Mouse (Mus musculus) brain, embryonic 14.5 days (tissue): ENCODE data around the gene Piezo1. TPM values are rescaled to one million over a fixed set of nuclear protein-coding genes. Genes with fewer than 3 reads are reported as not detected.

Source experiments
- DNase-seq: peaks from one replicate; pipeline ENCODE4 v3.0.0-alpha.2; 2011; ENCODE audit warnings: low read depth
- CTCF ChIP-seq: fragments of 200-500 bp; IDR thresholded peaks from 2 replicates; pipeline ENCODE4 v1.5.1; 2012; ENCODE audit warnings: inconsistent platforms, mild to moderate bottlenecking, moderate library complexity, borderline replicate concordance; ENCODE audit not compliant: insufficient read depth, insufficient read length; ENCODE audit errors: extremely low read depth
- POLR2A ChIP-seq: fragments of 200-500 bp; IDR thresholded peaks from 2 replicates; pipeline ENCODE4 v1.6.1; 2012; ENCODE audit warnings: mild to moderate bottlenecking, inconsistent platforms, borderline replicate concordance; ENCODE audit not compliant: poor library complexity, insufficient read depth, insufficient read length, severe bottlenecking; ENCODE audit errors: extremely low read depth
- polyA plus RNA-seq: library from polyadenylated mRNA; depleted of rRNA; stranded (reverse); fragments of >200 nt; gene quantifications from 2 replicates; pipeline ENCODE4 v1.2.3, GENCODE M21; 2012

Gene Piezo1
- polyA plus RNA-seq, 1 experiment = 13.4 TPM

DNA sequence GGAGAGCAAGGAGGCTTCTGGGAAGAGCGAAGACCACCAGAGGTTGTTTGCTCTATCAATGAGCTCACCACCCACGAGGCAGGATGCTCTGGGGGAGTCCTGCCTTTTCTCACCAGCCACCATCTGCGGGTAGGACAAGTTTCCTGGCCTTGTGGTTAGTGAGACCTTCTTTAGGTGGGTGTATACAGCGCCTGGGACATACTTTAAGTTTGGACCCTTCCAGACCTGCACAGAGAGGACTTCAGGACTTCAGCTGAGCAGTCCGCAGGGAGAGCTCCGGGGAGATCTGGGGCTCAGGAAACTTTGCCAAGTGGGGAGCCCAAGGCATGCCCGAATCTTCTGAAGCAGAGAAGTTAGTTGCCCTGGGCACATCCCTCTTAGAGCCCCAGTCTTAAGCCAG is 91.1 kb downstream of the Piezo1 start:
- DNase-seq = no peak
- TF ChIP-seq CTCF (no peak), POLR2A (no peak)

DNA sequence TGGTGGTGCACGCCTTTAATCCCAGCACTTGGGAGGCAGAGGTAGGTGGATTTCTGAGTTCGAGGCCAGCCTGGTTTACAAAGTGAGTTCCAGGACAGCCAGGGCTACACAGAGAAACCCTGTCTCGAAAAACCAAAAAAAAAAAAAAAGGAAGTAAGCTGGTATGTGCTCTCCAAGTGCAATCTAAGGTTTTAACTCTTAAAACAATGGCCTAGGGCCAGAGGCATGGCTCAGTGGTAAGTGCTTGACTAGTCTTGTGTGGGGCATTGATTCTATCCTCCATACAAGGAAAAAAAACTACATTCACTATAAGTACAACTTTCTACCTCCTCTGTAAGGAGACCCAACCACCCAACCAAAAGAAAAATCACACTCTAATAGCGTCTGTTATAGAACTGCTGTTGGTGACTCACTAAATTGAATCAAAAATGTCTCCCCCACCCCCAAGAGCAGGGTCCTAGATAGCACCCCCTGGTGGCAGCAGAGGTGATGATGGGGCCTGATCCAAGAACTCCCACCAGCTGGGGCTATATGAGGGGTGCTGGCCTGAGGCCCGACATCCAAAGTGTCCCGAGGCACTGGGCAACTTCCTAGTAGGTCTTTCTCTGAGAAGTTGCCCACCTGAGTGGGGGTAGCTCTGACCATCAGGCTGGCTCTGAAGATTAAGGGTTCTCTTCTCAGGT is 91.8 kb downstream of the Piezo1 start:
- no peak for TF ChIP-seq POLR2A
- peak; percentile 39; the same call in 1 of the 2 replicates for TF ChIP-seq CTCF
- DNase-seq = no peak

DNA sequence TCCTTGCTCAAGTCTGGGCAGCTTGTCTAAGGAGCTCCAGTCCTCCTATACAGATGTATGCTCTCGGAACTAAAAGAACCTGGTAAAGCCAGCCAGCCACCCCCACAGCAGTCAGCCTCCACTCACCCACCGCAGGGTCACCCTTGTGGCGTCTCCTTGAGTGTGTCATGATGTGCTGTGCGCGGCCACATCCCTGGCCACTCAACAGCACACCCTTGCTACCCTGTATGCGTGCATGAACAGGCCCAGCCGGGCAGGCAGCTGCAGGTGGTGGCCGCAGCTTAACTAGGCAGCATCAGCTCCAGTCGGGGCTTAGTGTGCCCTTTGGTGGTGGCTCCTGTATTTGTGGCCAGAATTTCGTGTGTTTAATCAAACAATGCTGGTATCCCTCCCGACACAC is 94.0 kb downstream of the Piezo1 start:
- TF ChIP-seq POLR2A (no peak), CTCF (no peak)
- no peak for DNase-seq

DNA sequence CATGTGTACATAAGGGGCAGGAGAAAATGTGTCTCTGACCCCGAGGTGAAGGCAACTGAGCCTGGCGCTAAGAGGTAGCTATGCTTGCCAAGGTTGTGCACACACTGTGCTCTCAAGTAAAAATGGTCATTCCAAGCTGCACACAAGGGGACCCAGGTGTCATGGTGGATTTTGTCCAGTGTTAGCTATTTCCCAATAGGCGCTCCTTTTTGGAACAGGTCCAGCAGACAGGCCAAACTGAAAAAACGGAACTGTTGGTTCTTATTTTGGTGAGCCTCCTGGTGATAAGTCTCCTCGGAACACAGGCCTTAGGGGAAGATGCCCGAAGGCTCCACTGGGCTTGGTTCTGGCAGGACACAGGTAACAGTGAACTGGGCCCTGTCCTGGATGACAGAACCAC is 96.7 kb downstream of the Piezo1 start:
- TF ChIP-seq CTCF = no peak
- TF ChIP-seq POLR2A = no peak
- DNase-seq = no peak

DNA sequence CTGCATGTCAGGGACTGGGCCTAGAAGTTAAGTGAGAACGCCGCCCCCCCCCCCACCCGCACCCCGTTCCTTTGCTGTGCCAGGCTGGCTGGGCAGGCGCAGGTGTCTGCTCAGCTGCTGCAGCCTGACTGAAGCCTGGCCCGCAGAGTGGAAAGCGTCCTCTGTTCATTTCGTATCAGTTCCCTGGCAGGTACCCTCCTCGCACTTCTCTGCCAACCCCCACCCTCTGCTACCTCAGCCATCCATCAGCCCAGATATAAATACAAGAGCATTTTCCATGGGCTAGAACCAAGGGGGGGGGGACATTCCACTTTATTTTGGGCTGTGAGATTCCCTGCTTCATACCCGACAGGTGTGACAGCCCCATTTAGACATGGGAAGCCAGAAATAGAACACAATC is 99.0 kb downstream of the Piezo1 start:
- DNase-seq = no peak
- TF ChIP-seq POLR2A (no peak), CTCF (no peak)

DNA sequence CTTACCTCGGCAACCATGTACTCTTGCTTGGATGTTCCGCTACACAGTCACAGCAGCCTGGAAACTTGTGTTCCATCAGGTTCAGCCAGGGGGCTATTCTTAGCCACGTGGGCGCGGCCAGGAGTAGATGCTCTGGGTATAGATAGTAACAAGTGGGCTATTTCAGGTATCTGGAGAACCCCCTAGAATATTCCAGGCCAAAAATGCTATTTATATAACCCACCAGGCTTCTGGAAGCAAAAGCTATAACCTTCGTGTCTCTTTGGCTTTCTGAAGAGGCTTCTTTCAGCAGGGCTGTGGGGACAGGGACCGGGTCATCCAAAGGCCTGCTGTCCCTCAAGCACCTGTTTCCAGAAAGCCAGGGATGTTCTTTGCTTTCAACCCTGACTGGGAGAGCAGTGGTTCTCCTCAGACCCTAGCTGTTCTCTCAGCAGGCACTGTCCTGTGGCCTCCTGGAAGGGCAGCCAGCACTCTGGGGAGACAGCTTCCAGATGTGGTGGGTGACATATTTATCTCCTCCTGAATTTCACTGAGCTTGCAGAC is 99.9 kb downstream of the Piezo1 start:
- DNase-seq = no peak
- TF ChIP-seq POLR2A (no peak), CTCF (no peak)

DNA sequence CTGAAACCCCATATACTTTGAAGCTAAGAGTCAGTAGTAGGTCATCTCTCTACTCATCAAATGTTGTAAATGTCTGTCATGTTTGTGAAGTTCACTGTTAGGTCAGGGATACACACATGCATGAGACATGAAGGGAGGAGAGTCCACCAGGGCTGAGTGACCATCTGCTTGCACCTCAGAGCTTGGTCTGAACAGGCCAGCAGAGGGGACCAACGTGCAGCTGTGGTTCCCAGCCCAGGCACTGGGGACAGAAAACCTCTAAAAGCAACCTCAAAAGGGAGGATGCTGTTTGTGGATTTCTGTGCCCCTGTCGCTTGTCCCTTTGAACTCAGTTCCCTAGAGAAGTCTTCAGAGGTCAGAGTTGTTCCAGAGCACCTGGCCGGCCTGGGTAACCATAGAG is 105.9 kb downstream of the Piezo1 start:
- TF ChIP-seq POLR2A (no peak), CTCF (no peak)
- DNase-seq = no peak

DNA sequence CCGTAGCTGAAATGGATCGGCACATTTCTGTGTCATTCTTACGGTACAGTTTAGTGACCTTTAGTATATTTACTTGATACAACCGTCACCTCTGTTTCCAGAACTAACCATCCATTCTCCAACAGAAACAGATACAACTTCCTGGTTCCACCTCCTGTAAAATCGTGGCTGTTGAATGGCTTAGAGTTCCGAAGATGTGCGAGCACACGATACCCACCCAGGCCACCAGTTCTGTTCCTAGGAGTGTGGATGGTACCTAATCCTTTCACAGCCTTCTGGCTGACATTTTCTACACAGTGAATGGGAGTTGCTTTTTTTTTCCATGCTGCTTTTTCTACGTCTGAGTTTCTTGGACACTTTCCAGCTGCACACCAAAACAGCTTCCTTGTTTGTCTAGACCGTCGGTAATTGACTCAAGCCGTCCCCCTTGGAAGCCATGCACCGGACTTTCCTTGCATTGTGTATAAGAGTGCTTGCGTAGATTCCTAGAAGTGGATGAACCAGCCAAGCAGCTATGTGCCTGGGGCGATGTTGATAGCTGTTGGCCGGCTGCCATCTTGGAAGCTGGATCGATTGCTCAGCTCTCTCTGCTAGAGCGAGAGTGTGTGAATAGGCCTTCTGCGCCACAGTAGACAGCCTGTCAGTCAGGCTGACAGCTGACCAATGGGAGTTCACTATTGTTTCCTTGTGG is 106.9 kb downstream of the Piezo1 start:
- TF ChIP-seq POLR2A (peak; percentile 19; the same call in 1 of the 2 replicates), CTCF (no peak)
- DNase-seq = peak; percentile 97

DNA sequence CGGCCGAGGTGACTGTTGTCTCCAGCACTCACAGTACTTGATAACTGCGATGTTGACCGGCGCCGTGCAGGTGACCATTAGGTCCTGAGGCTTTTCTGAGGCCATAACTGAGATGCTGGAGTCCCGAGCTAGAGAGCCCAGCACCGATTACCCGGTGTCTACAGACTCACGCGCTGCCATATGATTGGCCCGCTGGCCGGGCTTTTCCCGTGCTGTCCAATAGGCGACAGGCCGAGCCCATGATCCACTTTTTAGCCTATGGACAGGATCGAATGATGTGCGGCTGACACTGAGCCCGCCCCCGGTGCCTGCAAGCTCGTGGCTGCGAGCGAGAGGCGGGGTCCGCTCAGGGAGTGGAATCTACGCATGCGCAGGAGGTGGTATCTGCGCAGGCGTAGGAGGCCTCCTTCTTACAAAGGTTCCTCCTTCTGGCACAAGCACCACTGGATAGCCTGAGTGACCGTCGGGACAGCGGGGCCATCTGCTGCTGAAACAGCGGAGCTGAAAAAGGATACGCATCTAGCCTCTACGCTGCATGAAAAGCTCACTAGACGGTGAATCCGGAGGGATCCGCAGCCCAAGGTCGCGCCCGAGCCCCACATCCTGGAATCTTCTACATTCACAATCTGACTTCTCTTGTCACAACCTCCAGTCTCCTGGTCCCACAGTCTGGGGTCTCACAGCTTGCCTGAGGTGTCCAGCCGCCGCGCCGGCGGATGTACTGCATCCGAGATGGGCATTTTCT is 107.7 kb downstream of the Piezo1 start, which contains the start of gene Mvd:
Gene Mvd, minus strand, starts transcription at position 161 of the 745 bp plus-strand sequence.
- TF ChIP-seq POLR2A = peak; percentile 75; the same call in 1 of the 2 replicates
- no peak for TF ChIP-seq CTCF
- peak; percentile 100 for DNase-seq

DNA sequence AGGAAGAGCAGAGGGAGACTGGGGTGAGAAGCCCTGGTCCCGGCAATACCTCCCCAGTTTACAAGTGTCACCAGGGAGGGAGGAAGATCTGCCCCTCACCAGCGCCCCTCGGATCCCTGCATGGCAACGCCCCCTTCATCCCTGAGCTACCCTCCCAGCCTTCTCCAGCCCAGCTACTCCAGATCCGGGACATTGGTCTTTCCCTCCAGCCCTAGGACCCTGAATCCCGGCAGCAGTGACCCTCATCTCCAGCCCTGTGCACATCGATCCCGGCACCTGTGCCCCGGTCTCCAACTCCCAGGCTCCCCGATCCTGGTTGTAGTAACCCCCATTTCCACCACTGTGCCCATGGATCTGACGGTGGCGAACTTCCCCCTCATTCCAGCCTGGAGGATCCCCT is 108.3 kb downstream of the Piezo1 start:
- DNase-seq = peak; percentile 25
- TF ChIP-seq CTCF = no peak
- no peak for TF ChIP-seq POLR2A

DNA sequence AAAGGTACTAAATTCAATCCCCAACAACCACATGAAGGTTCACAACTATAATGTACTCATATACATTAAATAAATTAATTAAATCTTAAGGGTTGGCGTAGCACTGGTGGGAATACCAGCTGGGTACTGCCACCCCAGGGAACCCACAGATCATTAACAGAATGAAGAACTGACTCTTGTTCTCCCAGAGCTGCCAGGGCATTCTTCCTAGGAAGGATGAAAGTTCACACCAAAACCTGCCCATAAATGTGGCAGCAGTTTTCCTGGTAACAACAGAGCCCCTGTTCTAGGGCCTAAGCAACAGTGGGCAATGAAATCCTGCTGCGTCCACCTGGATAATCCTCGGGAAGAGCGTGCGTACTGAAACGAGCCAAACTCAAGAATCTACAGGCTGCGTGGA is 108.8 kb downstream of the Piezo1 start:
- TF ChIP-seq POLR2A (no peak), CTCF (no peak)
- DNase-seq = no peak

DNA sequence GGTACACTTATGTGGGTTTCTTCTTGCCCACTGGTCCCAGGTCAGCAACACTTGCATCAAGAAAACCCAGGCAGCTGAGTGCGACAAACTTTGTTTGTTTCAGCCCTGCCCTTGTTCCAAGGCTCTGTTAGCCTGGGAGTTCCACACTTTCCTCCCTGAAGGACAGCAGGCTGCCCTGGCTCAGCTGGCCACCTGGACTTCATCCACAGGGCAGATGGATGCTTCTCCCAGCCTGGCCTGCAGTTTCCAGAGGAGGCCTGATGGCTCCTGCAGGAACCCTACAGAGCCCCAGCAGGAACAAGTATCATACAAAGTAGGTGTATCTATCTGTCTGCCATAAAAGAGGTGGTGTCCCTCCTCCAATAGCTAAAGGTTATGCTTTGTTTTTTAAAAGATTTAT is 109.8 kb downstream of the Piezo1 start:
- TF ChIP-seq POLR2A (no peak), CTCF (no peak)
- no peak for DNase-seq

DNA sequence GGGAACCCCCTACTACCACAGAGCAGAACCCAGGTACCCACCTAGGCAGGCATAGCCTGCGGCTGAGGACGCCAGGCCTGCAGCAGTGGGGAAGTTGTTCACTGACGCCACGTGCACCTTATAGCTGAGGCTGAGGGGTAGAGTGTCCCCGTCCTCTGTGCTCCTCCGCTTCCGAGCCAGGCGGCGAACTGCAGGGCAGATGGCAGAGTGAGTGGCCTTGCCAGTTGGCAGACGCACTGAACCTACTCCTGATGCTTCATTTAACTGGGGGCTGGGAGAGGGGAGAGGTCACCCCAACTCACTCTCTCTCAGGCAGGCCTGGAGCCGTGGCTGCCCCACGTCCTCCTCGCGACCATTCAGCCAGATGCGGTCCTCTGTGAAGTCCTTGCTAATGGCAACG is 111.8 kb downstream of the Piezo1 start:
- DNase-seq = no peak
- TF ChIP-seq CTCF (no peak), POLR2A (no peak)
